Mouse (Mus musculus) c-Kit-positive CD71-negative TER-119-negative erythroid progenitor cells, embryonic 14.5 days (primary cell): ENCODE measurements around the gene Cd247.

Source experiments
- DNase-seq: peaks from one replicate; pipeline ENCODE4 v3.0.0-alpha.2; 2013; ENCODE audit warnings: low read depth

Cd247 gene

GRCm38 (mm10) chr1:165775518-165776294 is 12.8 kb upstream of the Cd247 start:
- DNase-seq = no peak

DNA sequence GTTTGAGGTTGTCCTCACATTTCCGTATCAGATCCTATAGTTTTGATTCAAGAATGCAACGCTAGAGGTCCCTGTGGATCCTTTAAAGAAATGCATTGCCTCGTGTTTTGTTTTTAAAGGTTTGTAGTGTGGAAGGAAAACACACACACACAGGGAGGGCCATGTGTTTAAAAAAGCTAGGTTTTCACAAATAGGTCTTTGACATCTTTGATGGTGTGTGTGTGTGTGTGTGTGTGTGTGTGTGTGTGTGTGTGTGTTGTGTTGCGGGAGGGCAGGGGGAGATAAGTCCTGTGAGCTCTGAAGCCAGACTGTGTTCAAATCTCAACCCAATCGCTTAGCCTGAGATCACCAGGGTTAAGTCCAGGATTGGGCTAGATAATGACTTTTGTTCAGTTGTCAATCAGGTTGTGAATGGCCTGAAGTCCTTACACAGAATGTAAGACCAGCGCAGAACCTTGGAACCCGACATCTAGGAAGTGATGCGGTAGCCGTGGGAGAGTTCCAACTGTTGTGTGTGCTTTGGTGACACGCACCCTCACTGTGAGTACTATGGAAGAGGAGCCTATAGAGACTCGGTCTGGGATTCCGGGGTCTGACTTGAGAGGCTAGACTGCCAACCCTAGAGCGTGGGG is 8.4 kb upstream of the Cd247 start:
- DNase-seq = no peak

GRCm38 (mm10) chr1:165780586-165781111 is 7.8 kb upstream of the Cd247 start:
- no peak for DNase-seq

- no peak for DNase-seq
Measured at GRCm38 (mm10) chr1:165781426-165781825, 7.1 kb upstream of the Cd247 start.

DNA sequence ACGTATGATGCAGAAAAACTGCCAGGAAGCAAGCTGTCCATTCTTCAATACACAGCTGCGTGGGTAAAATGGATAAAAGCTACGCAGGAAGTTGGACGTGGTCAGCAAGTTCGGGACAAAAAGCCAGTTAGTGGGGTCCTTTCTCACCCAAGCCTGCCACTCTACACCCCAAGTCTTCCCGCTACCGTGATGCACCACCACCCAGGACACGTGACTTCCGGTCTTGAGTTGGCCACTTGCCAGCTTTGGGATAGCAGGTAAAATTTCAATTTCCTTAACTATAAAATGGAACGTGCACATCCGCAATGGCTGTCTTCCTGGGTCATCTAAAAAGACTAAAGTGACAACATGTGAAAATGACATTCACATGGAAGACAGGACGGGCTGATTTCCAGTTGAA is 6.6 kb upstream of the Cd247 start:
- DNase-seq = no peak

DNA sequence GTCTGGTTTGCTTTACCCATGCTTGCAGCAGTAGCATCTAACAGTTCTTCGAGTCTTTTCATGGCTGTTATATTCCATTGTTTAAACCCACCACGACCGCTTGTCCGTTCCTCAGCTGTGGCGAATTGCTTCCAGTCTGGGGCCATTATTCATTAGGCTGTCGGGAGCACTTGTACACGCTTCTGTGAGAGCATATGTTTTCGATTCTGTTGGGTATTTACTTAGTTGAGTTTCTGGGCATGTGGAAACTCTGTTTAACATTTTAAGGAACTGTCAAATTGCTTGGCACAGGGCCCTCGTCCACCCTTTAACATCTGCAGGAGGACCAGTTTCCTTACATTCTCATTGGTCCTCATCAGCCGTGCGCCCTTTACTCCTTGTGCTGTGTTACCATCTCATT is 2.2 kb upstream of the Cd247 start:
- no peak for DNase-seq

- DNase-seq = no peak
Measured at GRCm38 (mm10) chr1:165789066-165789660, 682 bp downstream of the Cd247 start.

- DNase-seq = no peak
Measured at GRCm38 (mm10) chr1:165789963-165790362, 1.5 kb downstream of the Cd247 start.

DNA sequence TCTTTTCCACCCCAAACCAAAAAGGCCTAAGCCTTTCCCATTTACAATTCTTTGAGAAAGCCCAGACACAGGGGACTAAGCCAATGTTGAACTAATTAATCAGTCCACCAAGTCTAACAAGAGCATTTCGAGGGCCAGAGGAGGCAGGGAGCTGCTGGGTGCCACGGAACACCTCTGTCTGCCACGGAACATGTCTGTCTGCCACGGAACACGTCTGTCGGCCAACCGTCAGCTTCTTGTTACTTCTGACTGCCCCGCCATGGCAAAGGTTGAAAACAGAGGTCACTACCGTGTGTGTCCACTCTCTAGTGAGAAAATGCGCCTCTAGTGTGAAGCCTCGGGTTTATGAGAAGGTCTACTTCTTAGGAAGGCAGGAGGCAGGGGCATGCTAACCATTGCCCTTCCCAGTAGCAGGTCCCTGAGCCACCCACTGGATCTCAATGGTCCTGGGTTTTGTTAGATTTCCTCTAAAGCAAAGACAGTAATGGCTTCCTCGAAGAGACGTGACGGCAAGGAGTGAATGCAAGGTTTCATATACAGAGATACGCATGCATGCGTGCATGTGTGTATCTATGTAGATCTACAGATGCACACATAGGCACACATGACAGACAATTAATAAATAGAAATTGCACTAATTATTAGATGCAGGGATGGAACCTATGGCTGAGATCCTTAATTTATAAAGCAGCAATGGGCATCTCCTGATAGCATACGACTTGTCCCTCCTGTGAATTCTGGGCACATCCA is 2.2 kb downstream of the Cd247 start:
- DNase-seq = no peak

DNA sequence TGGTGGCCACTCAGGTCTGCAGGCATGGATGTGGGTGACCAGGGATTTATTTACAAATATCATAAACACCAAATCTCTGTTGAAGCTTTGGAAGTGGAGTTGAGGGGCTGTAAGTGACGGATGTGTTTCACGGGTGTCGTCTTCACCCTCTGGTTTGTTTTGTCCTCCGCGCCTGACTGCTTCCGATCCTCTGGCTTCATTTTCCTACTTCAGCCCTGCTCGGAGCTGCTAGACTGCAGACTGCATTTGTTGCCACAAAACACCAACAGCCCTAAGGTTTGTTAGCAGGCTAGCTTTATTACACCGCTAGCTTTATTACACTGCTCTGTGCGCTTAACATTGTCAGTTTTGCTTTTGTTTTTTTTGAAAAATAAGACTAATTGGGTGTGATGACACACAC is 2.9 kb downstream of the Cd247 start:
- DNase-seq = no peak

GRCm38 (mm10) chr1:165801709-165802310 is 13.3 kb downstream of the Cd247 start:
- DNase-seq = no peak

GRCm38 (mm10) chr1:165803107-165803506 is 14.6 kb downstream of the Cd247 start:
- DNase-seq = no peak

DNA sequence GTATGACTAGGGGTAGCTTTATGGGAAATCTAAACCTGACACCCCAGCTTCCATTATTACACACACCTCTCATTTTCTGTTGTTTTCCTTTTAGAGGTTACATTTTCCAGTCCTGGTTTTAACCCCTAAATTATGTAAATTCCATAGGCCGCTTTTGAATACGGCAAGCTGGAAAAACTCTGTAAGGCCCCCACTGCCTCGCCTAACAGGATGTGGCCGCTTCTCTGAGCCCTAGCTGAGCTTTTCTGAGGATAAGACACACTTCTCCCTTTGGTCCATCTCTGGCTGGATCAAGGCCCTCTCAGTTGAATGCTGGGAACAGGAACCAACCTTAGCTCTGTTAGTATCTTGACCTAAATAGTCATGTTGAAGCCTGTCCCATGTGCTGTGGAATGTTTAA is 15.7 kb downstream of the Cd247 start:
- DNase-seq = no peak

DNA sequence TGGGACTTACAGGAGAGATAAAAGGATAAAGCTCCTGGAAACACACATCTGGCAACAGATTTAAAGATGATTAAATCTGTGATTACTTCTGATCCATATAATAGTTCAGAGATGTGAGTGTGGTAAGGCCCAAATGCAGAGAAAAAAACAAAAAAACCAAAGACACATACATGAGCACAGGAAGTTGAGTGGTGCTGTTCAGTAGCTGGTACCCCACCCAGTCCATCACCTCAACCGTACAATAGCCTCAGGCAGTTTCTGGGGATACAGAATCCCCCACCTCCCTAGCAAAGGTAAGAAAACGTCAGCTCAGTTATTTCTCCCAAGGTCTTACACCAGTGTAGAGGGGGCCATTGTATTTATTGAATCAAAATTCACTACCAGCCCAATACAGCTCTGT is 22.2 kb downstream of the Cd247 start:
- DNase-seq = no peak

DNA sequence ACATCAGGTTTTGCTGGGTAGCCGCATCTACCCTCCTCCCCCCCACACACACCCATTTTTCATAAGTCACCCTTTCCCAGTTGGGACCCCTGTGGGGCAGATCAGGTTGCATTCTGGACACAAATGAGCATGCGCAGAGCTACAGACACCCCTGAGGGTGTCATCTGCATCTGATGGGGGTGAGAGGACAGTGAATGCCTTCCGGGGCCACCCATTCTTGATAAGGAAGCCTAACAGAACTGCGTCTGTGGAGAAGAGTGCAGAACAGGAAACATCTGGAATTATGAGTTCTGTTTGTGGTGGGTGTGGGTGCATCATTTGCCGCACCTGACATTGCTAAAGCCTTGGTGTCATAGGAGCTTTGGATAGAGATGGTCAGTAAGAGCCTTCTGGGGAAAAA is 22.7 kb downstream of the Cd247 start:
- no peak for DNase-seq

DNA sequence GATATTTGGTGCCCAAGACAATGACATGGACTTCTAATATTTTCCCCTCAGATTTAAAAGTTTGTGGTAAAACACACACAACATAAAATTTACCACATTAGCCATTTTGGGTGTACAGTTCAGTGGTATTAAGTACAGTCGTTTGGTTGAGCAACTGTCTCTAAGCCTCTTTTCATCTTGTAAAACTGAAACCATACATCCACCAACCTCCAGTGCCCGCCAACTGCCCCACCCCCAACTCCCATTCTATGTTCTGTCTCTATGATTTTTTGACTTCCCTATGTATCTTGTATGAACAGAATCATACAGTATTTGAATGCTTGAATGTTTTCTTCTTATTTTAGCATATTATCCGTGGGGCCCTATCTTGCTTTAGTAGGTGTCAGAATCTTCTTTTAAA is 24.3 kb downstream of the Cd247 start:
- DNase-seq = no peak

DNA sequence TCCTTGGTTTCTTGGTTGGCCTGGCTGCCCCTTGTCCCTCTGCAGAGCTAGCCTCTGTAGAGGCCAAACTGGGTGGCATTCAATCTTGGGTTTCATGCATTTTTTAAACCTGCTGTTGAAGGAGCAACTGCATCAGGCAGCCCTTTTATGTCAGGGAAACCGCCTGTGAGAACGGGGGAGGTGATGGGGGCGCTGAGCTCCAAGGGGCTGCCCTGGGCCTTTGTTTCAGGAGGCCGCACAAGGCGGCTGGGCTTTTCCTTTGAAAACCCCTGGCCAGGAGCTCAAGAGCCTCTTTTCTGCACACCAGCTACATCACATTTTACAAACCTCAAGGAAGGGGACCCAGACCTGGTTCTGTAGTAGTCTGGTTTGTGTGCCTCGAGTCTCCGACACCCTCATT is 25.6 kb downstream of the Cd247 start:
- DNase-seq = no peak

DNA sequence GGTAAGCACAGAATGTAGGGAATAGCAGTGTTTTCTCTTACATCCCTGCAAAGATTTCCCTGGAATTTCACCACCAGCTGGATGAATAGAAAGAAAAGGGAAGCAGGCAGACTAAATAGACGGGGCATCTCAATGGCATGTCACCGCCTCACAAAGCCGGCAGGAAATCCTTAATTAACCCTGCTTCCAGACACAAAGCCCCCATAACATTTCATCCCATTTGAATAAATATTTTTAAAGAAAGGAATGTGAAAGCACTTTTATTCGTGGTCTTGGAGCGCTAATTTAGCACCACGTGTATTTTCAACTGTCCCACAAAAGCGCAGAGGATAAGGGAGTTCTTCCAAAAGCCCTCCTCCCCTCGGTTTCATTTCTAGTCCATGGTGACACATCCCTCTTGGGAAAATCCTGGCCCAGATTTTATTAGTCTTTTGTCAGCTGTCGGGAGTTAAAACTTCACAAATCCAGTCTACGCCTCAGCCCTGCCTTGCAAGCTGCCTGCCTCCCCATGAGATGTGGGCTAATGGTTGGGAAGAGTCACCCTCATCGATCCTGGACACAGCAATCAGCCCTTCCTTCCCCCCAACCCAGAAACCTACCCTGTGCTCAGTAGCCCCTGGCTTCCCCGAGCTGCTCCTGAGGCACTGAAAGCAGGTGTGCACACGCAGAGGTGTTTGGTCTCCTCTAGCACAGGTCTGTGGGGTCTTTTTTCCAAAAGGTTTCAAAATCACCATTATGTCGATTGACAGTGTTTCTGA is 26.2 kb downstream of the Cd247 start:
- no peak for DNase-seq

- DNase-seq = no peak
Measured at GRCm38 (mm10) chr1:165816391-165816790, 27.9 kb downstream of the Cd247 start.

- DNase-seq = no peak
Measured at GRCm38 (mm10) chr1:165817264-165817663, 28.8 kb downstream of the Cd247 start.

DNA sequence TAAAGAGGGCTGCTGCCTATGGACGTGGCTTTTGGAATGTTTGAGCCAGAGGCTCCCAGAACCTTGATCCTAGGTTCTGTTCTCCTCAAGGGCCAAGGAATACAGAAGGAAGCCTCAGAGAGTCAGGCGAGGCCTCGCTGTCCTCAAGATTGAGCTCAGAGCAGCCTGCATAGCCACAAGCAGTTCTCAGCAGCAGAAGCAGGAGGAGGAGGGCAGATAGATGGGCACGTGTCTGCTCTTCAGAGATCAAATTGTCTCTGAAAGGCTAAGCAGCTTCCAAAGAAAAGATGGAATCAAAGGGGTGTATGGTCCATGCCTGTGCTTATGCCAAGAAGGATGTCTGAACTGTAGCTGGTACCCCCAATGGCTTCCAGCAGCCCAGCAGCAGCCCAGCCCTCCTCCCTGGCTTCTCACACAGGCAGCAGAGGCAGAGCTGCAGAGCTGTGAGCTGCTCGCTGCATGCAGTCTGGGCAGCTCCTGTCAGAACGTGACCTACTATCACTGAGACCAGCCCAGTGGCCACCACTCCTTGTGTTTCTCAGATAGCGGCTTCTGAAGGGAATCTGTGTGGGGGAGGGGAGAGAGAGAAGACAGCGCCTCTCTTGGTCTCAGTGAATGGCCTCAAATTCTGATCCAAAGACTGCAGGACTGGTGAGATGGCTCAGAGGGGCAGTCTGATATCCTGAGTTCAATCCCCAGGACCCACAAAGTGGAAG is 29.8 kb downstream of the Cd247 start:
- no peak for DNase-seq
